Mouse (Mus musculus) embryo, embryonic 11.5 days (tissue): ENCODE measurements around the gene Smurf1.

Experiments used
- DNase-seq: peaks from one replicate; pipeline ENCODE4 v3.0.0-alpha.2; 2012; ENCODE audit warnings: low read depth, low spot score

Smurf1 gene

GRCm38 (mm10) chr5:144965639-144966351 lies at the start of gene Smurf1:
Gene Smurf1, minus strand, starts transcription at chr5:144965847.
- peak; percentile 88 for DNase-seq

- no peak for DNase-seq
These were observed 48.6 kb upstream of the Smurf1 start for GRCm38 (mm10) chr5:145014278-145014677.

- DNase-seq = no peak
These were observed 43.4 kb upstream of the Smurf1 start for GRCm38 (mm10) chr5:145008878-145009659.

DNA sequence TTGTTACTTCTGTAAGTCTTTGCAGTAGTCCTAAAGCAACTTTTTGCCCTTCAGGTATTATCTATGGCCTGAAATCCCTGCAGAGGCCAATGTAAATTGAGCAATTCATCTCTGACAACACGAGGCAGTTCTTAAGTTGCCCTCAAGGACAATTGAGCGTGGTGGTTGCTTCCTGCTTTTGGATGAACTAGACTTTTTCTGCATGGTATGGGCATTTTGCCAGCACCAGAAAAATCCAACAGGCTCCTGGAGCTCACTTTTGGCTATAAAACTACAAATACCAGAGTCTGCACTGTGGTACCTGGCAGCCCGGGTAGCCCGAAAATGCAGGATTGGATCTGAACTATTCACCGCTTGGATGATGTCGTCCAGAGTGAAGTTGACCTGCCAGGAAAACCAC lies 39.9 kb upstream of the Smurf1 start:
- DNase-seq = no peak

DNA sequence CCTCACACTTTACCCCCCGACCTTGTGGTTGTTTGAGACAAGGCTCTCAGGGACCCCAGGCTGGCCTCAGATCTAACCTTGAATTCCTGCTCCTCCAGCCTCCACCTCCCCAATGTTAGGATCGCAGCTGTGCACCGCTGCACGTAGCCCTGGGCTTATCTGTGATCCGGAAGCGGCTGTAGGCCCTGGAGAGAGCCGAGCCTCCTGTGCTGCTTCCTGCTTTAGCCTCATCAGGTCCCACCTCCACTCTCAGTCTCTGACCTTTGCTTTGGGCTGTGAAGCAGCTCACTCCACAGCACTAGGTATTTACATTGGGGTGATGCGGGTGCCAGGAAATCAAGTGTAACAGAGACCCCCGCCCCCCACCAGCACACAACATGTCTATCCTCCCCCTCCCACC lies 38.8 kb upstream of the Smurf1 start:
- no peak for DNase-seq

DNA sequence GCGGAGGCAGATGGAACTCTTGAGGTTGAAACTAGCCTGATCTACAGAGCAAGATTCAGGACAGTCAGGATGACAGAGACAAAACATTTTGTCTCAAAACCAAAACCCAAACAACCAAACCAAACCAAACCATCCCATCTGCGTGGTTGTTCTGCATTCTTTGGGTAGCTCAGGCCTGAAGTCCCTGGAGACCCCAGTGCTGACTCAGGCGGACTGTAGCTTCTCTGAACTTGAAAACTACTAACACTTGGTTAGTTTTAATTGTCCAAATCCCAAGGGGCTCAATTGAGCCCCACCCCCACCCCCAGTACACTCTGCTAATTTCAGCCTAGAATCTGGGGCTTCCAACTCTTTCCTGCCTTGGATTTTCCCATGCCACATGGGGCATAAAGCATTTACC lies 37.7 kb upstream of the Smurf1 start:
- no peak for DNase-seq

GRCm38 (mm10) chr5:144998491-144998890 lies 32.8 kb upstream of the Smurf1 start:
- DNase-seq = peak; percentile 13

- DNase-seq = no peak
These were observed 24.8 kb upstream of the Smurf1 start for GRCm38 (mm10) chr5:144990481-144990880.

- no peak for DNase-seq
These were observed 24.4 kb upstream of the Smurf1 start for GRCm38 (mm10) chr5:144990051-144990450.

DNA sequence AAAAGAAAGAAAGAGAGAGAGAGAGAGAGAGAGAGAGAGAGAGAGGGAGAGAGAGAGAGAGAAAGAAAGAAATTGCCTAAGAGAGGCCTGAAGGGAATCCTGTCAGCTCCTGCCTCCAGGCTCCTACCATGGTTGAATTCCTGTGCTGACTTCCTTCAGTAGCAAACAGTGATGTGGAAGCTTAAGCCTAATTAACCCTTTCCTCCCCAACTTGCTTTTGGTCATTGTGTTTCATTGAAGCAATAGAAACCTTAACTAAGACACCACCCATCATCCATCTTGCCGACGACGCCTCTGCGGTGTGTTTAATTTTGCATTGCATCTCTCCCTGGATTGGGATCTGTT lies 23.4 kb upstream of the Smurf1 start:
- DNase-seq = no peak

- no peak for DNase-seq
These were observed 22.9 kb upstream of the Smurf1 start for GRCm38 (mm10) chr5:144988340-144989060.

GRCm38 (mm10) chr5:144987561-144987960 lies 21.9 kb upstream of the Smurf1 start:
- DNase-seq = no peak

DNA sequence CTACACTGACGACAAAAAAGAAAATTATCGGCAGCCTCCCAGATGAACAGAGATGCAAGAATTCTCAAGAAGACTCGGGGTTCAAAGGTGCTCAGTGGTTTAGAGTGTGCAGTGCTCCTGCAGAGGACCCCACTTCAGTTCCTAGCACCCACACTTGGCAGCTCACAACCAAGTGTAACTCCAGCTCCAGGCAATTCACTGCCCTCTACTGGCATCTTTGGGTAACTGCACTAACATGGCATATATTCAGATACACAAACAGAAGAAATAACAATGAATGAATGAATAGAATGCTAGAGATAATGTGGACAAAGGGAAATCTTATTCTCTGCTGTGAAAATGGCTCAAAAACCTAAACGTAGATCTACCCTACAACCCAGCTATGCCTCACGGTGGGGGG lies 19.2 kb upstream of the Smurf1 start:
- no peak for DNase-seq

DNA sequence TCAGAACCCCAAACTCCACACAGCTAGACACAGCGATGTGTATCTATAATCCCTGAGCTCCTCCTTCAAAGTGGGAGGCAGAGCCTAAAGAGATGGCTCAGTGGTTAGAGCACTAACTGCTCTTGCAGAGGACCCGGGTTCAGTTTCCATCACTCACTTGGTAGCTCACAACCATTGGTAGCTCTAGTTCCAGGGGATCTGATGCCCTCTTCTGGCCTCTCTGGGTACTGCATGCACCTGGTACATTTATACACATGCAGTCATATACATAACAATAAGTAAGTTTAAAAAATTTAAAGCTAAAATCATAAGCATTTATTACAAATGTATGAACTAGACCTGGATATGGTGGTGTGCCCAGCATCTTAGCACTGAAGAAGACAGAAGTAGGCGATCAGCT lies 17.6 kb upstream of the Smurf1 start:
- DNase-seq = no peak

DNA sequence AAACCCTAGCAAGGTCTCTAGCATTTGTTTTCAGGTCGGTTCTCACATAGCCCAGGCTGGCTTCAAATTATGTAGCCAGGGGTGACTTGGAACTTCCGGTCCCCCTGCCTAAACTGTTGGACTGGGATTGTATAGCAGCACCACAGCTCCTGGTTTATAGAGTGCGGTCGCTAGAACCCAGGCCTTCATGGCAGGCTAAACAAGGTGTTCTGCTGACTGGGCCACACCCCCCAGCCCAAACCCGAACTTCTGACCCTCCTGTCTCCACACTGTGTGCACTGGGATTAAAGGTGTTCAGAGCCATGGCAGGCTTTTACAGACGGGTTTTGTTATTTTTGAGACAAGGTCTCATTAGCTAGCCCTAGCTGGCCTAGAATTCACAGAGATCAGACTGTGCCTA lies 13.5 kb upstream of the Smurf1 start:
- no peak for DNase-seq

DNA sequence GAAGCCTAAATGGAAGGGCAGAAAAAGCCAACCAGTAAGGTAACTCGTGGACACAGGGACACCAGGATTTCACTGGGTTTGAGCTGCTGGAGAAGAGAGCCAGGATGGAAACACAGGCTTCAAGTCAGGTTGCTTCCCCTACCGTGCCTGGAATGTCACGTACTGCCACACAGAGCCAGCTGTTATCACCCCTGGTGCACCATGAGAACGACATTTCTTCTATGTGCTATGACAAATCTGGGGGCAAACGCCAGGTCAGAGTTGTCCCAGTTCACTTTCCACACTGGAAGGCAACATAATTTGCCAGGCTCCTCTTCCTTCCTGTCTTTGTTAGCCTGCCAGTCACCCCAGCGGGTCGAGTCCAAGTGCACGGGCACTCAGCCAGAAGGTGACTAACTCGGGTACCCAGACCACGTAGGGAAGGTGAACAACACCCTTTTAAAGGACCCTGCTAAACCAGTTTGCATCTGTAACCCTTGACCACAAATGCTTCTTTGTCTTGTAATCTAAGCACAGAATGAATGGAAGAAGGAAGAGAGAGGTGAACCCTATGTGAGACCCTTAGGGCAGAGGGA lies 13.0 kb upstream of the Smurf1 start:
- no peak for DNase-seq

DNA sequence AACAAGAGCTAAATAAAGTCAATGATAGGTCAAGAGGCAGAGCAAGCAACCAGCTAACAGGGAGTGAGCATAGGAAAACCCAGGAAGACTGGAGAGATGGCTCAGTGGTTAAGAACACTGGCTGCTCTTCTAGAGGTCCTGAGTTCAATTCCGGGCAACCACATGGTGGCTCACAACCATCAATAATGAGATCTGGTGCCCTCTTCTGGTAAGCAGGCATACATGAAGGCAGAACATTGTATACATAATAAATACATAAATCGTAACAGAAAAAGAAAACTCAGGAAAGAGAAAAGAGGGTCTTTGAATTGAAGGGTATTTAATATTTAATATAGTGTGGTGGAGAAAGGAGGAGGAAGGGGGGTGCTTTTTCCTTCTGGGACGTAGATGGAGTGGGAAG lies 5.6 kb upstream of the Smurf1 start:
- DNase-seq = no peak

DNA sequence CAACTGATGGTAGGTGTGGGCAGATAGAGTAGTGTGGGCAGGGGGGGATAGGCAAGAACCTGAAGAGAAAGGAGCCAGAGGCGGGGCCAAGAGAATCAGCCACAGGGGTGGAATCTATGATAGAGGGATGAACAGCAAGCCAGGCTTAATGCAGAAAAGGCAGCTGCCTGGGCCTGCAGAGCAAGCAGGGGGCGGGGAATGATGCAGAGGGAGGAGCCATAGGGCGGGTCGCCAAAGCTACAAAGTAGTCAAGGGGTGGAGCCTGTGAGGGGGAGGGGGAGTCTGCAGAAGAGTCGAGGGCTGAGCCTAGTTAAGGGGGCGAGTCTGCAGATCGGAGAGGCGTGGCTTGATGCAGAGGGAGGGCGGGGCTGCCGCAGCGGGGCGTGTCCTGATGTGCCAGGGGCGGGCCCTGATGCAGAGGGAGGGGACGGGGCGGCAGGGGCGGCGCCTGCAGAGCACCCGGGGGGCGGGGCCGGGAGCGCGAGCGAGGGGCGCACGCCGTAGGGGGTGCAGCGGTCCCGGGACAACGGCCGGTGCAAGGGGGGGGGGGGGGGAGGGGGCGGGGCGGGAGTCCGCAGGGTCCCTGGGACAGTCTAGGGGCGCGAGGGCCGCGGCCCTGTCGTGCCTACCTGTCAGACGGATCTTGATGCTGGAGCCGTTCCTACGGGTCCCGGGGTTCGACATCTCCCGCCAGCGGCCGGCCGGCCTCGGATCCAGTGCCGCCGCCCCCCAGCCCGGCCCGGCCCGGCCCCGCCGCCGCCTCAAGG lies 592 bp downstream of the Smurf1 start:
- DNase-seq = peak; percentile 85

GRCm38 (mm10) chr5:144964465-144964864 lies 1.2 kb downstream of the Smurf1 start:
- no peak for DNase-seq

- DNase-seq = peak; percentile 51
These were observed 1.8 kb downstream of the Smurf1 start for GRCm38 (mm10) chr5:144963817-144964261.

DNA sequence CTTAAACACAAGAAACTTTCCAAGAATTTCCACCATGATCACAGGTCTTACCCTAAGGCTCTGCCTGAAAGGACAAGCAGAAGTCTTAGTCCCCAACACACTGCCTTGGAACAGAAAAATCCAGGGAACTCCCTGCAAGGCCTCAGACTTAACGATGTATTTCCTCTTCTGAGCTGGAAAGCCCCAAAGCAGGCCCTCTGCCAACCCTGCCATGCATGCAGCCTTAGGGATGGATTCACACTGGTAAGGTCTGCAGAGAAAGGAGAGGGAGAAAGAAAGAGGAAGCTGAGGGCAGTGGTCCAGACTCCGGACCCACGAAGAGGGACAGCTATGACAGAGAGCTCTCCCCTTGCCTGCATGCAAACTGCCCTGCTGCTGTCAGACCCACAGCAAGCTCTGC lies 2.2 kb downstream of the Smurf1 start:
- no peak for DNase-seq
